Mouse (Mus musculus) forebrain, embryonic 10.5 days (tissue): ENCODE data around the gene Spry1. TPM values are rescaled to one million over a fixed set of nuclear protein-coding genes. Genes with fewer than 3 reads are reported as not detected.

Experiments used
- DNase-seq: peaks from one replicate; pipeline ENCODE4 v3.0.0-alpha.2; 2017; ENCODE audit warnings: low spot score; ENCODE audit errors: extremely low spot score
- H3K27ac ChIP-seq: fragments of 300-500 bp; sonication (generic); 2 replicates; pipeline ENCODE4 v1.5.1; 2016; ENCODE audit warnings: mild to moderate bottlenecking
- H3K27me3 ChIP-seq: fragments of 300-500 bp; sonication (generic); 2 replicates; pipeline ENCODE4 v1.6.1; 2016; ENCODE audit warnings: mild to moderate bottlenecking; ENCODE audit not compliant: poor library complexity, severe bottlenecking
- H3K36me3 ChIP-seq: fragments of 300-500 bp; sonication (generic); replicated peaks from 2 replicates; pipeline ENCODE4 v1.6.1; 2016; ENCODE audit warnings: mild to moderate bottlenecking, moderate library complexity
- H3K4me1 ChIP-seq: fragments of 300-500 bp; sonication (generic); 2 replicates; pipeline ENCODE4 v1.6.1; 2016
- H3K4me3 ChIP-seq: fragments of 300-500 bp; sonication (generic); 2 replicates; pipeline ENCODE4 v1.5.1; 2016; ENCODE audit warnings: mild to moderate bottlenecking, moderate library complexity
- H3K9me3 ChIP-seq: fragments of 300-500 bp; sonication (generic); 2 replicates; pipeline ENCODE4 v1.6.1; 2016; ENCODE audit warnings: mild to moderate bottlenecking, moderate library complexity
- WGBS: fragments of 180-500 bp; shearing (Covaris S2); methylation state at CpG from one replicate; pipeline ENCODE4 v1.1.7; 2016; 5-methylcytosine and 5-hydroxymethylcytosine counted together
- polyA plus RNA-seq: library from polyadenylated mRNA; unstranded; fragments of >200 nt; fragmentation: Nextera tagmentation; extraction: Ambion mirVana; gene quantifications from 2 replicates; pipeline ENCODE4 v1.2.1, GENCODE M21; 2016

Gene Spry1
- polyA plus RNA-seq, 1 experiment from 2014 or later = 29.1 TPM

DNA sequence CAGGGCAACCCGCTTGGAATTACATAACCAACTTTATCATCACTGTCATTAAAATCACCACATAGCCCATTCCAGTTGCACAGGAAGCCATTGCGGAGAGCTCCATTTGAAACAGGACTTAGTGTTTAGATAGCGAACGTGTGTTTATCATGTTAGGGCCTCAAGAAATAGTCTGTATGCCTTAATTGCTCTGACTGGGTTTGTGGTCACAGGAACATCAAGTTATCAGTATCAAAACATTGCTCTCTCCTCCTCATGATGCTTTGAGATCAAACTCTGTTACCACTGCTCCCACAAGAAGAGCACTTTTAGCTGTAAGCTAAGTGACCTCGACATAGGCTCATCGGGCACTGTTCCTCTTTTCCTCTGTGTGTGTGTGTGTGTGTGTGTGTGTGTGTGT, 19.9 kb downstream of the Spry1 start:
- DNase-seq = no peak
- H3K4me3 ChIP-seq = no peak overlapping the region
- WGBS = 85% methylated on average over 6 of the region's 6 CpGs
- H3K27me3 ChIP-seq = peaks cover 53% of the 10 kb centered on the region
- H3K9me3 ChIP-seq = no peaks in the 10 kb centered on the region
- H3K36me3 ChIP-seq = no peaks in the 10 kb centered on the region
- peaks cover 35% of the 10 kb centered on the region for H3K4me1 ChIP-seq
- H3K27ac ChIP-seq = 0 out of 2 replicates have a peak overlapping the region, but pooled peaks have one; percentile 5

DNA sequence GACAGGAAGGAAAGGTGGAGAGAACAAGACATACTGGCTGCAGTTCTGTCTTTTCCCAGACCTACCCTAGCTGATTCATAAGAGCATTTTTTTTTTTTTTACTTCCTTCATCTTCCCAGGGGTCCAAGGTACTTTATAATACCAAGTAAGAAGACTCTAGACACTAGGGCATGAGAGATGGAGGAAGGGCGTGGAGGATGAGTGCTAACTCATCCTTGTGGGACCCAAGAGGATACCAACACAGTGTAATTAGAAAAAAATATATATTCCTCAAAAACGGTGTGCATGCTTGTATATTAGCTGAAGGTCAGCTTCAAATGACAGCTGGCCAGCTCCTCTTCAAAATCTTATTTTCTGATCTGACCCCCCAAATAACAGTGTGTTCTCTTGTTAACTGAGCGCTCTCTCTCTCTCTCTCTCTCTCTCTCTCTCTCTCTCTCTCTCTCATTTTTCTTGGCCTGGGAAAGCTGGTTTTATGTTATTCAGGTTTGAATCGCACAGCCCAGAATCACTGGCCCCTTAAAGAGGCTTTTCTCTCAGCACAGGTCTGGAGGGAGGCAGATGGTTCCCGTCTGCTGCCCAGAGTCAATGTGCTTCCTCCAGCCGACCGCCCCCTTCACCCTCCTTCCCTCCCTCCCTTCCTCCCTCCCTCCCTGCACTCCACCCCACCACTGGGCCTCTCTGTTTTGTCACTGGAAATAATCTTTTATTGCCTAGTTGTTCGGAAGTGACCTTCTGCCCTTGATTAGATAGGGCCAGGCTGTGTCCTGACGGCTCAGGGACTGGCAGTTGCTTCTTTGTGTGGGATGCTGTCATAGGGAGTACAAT, 26.8 kb downstream of the Spry1 start:
- Histone ChIP-seq H3K36me3 (peaks cover 9% of the 10 kb centered on the region), H3K9me3 (peaks cover 21% of the 10 kb centered on the region), H3K4me3 (no peak overlapping the region), H3K27me3 (peaks cover 30% of the 10 kb centered on the region), H3K27ac (peak overlapping the region; percentile 79), H3K4me1 (peaks cover 28% of the 10 kb centered on the region)
- WGBS = 14% methylated on average over 9 of the region's 9 CpGs
- peak; percentile 72 for DNase-seq

DNA sequence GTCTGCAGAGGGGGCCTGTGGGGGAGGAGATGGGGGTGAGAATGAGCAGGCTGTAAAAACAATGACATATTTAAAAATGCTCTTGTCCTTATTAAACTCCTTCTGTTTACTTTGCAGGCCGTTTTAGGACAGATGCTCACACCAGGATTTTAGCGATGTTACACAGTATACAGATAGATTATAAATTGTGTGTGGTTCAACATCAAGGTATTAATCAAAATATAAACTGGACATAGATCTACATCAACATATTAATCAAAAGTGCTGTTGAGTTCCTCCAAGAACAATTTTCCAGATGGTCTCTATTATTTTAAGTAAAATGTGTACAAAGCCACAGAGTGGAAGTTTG, 27.3 kb downstream of the Spry1 start:
- H3K27me3 ChIP-seq = peaks cover 36% of the 10 kb centered on the region
- peaks cover 21% of the 10 kb centered on the region for H3K9me3 ChIP-seq
- peaks cover 9% of the 10 kb centered on the region for H3K36me3 ChIP-seq
- WGBS = 24% methylated on average over 2 of the region's 2 CpGs
- H3K4me3 ChIP-seq = no peak overlapping the region
- DNase-seq = no peak
- H3K4me1 ChIP-seq = peaks cover 34% of the 10 kb centered on the region
- peak overlapping the region; percentile 79 for H3K27ac ChIP-seq

DNA sequence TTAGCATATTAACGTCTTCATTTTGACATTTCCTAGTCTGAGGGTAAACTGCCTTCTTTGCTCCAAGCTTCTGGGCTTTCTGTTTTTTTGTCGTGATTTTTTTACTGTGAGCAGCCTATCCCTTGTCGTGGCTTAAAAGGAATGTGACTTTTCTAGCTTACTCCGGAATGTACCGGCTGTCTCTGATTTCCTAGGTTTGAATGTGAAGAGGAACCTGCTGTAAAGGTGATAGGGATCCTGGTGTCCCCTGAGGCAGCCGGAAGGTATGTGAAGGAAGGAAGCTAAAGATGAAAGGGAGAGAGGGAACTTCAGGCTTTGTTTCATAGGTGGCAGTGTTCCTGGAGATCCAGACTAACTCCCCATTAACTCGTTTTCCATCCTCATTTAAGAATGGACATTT, 28.0 kb downstream of the Spry1 start:
- Histone ChIP-seq H3K27me3 (peaks cover 37% of the 10 kb centered on the region), H3K27ac (peak overlapping the region; percentile 40; the same call in 1 of the 2 replicates), H3K4me1 (peaks cover 41% of the 10 kb centered on the region), H3K9me3 (peaks cover 21% of the 10 kb centered on the region), H3K4me3 (no peak overlapping the region), H3K36me3 (peaks cover 9% of the 10 kb centered on the region)
- DNase-seq = no peak
- WGBS = 36% methylated on average over 7 of the region's 7 CpGs

DNA sequence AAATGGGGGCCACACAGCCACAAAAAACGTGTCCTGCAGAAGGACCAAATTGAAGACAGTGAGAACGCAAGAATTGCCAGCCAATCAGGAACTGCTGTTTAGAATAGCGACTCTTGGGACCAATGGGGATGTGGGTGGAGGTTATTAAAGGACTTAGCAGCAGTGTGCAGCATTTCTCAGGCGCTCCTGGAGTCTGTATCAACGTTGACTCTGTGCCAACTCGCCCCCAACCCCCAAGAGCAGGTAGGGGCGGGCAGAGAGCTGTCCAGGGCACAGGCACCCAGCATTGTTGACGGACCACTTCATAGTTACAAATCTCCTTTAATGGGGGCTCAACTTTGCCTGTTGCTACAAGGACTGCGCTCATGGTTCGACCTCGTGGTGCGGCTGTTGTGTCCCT, 28.9 kb downstream of the Spry1 start:
- H3K36me3 ChIP-seq = peaks cover 9% of the 10 kb centered on the region
- H3K27me3 ChIP-seq = peaks cover 42% of the 10 kb centered on the region
- no peak for DNase-seq
- no peak overlapping the region for H3K27ac ChIP-seq
- H3K4me1 ChIP-seq = peaks cover 50% of the 10 kb centered on the region
- 94% methylated on average over 12 of the region's 12 CpGs for WGBS
- no peak overlapping the region for H3K4me3 ChIP-seq
- H3K9me3 ChIP-seq = peaks cover 21% of the 10 kb centered on the region

DNA sequence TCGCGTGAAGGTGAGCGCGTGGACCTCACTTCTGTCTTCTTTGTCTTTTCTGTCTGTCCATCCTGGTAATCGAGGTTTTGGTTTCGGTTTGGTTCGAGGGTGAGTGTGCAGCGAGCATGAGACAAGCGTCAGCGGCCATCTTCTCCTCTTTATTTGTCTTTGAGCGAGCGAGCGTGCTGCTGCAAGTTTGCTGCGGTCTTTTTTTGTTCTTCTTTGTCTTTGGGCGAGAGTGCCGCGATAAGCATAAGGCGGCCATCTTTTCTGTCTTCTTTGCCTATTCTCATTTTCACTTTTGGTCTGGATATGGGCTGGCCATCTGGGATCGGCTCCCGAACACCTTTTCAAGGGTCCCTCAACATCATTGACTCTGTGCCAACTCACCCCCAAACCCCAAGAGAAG, 29.4 kb downstream of the Spry1 start:
- Histone ChIP-seq H3K27me3 (peaks cover 44% of the 10 kb centered on the region), H3K4me1 (peaks cover 54% of the 10 kb centered on the region), H3K36me3 (peaks cover 9% of the 10 kb centered on the region), H3K4me3 (no peak overlapping the region), H3K27ac (no peak overlapping the region), H3K9me3 (peaks cover 21% of the 10 kb centered on the region)
- 97% methylated on average over 20 of the region's 20 CpGs for WGBS
- DNase-seq = no peak

DNA sequence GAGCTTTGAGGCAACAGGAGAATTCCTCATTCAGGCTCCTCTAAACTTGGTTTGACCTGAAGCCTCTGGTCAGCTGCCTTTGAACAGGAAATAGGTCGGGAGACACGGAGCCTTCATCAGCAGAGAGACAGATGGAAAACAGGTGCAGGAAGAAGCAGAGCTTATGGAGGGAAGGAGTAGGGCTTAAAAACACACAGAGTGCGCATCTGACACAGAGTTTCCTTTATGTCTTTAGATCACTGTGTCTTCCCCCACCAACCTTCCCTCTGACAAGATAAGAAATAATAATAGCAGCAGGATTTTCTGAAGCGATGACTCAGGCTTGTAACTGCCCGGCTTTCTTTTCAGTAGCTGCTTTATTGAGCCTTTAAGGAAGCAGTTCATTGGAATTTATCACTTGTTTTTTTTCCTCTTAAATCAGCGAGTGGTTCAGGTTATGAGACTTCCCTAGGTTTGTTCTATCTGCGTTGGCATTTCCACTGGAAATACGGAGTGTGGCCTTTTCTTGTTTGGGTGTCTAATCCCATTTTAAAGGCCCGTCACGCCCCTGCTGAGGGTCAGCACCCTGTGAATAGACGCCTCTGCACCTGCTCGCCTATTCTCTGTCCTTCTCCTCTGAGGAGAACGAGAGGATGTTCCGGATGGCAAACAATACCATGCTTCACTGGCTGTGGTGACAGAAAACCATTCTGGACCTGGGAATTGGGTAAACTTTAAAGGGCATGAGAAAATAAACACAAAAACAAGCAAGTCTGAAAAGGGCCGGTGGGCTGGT, 32.7 kb downstream of the Spry1 start:
- peaks cover 59% of the 10 kb centered on the region for H3K27me3 ChIP-seq
- H3K4me1 ChIP-seq = peaks cover 44% of the 10 kb centered on the region
- H3K4me3 ChIP-seq = no peak overlapping the region
- H3K27ac ChIP-seq = peak overlapping the region; percentile 68
- peaks cover 16% of the 10 kb centered on the region for H3K9me3 ChIP-seq
- DNase-seq = no peak
- H3K36me3 ChIP-seq = peaks cover 9% of the 10 kb centered on the region
- WGBS = 10% methylated on average over 15 of the region's 15 CpGs

DNA sequence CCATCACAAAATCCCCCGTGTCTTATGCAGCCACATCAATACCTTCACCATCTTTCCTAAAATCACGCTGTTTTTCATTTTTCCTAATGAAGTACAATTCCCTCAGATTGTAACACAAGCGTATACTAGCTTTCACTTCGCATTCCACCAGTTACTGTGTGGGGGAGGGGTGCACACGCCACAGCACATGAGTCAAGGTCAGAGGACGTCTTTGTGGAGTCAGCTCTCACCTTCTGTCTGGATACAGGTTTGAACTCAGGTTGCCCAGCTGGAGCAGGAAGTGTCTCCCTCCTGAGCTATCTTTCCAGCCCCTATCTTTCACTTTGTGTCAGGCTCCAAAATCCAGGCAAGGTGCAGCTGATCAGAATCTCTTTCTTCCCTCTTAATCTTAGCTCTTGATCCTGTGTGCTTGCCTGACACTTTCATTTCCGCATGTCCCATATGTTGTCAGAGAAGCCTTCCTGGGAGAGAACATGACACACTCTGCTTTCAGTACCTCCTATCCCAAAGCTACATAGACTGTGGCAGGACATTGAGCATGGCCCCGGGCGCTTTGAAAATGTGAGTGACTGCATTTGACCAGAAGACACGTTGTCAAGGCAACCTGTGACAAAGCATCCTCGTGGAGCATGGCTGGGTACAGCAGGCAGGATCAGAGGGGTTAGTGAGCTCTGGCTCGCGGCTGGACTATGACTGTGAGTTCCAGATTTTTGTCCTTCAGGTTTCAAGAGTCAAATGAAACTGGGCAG, 33.9 kb downstream of the Spry1 start:
- Histone ChIP-seq H3K27me3 (peaks cover 59% of the 10 kb centered on the region), H3K36me3 (peaks cover 9% of the 10 kb centered on the region), H3K27ac (peak overlapping the region; percentile 68), H3K9me3 (peaks cover 11% of the 10 kb centered on the region), H3K4me1 (peaks cover 40% of the 10 kb centered on the region), H3K4me3 (no peak overlapping the region)
- DNase-seq = peak; percentile 49
- 49% methylated on average over 13 of the region's 13 CpGs for WGBS

DNA sequence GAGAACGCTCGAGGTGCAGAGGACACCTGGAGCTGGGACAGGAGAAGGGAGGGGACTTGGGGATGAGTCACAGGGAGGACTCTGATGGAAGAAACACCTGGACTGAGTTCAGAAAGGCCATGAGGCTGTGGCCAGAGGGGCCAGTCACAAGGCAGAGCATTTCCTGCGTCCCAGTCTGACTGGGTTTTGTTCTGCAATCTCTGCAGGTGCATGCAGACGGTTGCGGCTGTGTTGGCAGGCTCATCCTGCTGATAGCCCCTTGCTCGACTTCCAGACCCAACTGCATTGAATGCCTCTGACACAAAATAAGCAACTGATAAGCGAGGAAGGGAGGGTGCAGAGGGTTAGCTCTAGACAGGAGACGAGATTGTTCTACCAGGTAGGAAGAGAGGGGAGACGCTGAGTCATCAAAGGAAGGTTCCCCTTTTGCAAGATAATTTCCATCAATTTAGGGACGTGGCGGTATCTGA, 35.3 kb downstream of the Spry1 start:
- H3K27me3 ChIP-seq = peaks cover 54% of the 10 kb centered on the region
- no peak for DNase-seq
- whole genome bisulfite sequencing = 84% methylated on average over 11 of the region's 11 CpGs
- H3K36me3 ChIP-seq = no peaks in the 10 kb centered on the region
- peak overlapping the region; percentile 5; the same call in 1 of the 2 replicates for H3K27ac ChIP-seq
- H3K4me3 ChIP-seq = no peak overlapping the region
- peaks cover 40% of the 10 kb centered on the region for H3K4me1 ChIP-seq
- no peaks in the 10 kb centered on the region for H3K9me3 ChIP-seq

DNA sequence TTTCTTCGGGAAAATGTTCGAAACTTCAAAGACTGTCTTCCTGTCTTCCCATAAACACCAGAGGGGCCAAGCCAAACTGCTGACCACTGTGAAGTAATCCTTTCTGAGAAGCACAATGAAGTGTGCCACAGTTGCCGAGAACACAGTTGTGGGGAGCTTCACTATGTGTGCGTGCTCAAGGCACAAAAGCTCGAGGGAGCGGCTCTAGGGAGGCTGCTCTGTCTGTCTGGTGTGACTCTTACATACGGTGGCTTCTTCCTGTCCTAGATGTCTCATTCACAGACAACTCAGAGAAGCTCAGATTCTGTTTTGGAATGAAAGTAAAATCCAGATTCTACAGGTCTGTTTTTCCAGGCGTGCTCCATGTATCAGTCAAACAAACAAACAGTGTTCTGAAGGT, 36.5 kb downstream of the Spry1 start:
- H3K27me3 ChIP-seq = peaks cover 46% of the 10 kb centered on the region
- 87% methylated on average over 8 of the region's 8 CpGs for WGBS
- peaks cover 39% of the 10 kb centered on the region for H3K4me1 ChIP-seq
- no peaks in the 10 kb centered on the region for H3K9me3 ChIP-seq
- H3K36me3 ChIP-seq = no peaks in the 10 kb centered on the region
- DNase-seq = no peak
- no peak overlapping the region for H3K27ac ChIP-seq
- no peak overlapping the region for H3K4me3 ChIP-seq

DNA sequence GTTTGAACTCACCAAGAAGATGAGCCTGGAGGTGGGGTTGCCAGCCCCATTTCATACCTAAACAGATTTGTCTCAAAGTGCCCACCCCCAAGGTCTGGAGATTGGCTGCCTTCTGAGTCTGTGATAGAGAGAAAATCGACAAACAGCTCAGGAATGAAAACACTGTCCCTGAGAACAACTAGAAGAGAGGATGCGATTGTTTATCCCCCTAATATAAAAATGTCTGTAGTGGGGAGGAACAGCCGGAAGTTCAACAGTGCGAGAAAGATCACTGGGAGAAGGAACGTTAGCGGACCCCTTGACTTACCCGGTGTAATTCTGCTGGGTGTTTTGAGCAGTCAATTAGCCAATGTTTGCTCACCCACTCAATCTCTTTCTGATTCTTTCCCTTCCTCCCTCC, 46.5 kb downstream of the Spry1 start:
- no peak overlapping the region for H3K27ac ChIP-seq

DNA sequence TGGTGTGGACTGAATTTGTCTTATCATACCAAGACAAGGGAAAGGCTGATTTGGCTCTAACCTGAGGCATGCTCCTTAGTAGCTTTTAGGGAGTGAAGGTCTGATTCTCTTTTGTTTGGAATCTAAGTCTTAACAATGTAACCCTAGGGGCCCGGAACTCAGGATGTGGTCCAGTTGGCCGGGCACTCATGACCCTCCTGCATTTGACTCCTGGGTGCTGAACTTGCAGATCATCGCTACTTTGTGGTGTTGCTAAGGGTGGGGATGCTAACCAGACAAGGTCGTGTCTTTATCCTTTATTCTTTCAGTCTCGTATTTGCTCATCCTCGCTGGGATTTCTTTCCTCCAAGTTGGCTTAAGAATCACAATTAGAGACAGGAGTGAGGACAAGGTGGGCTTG, 47.0 kb downstream of the Spry1 start:
- no peaks in the 10 kb centered on the region for H3K36me3 ChIP-seq
- no peak for DNase-seq
- peaks cover 45% of the 10 kb centered on the region for H3K27me3 ChIP-seq
- H3K9me3 ChIP-seq = no peaks in the 10 kb centered on the region
- 23% methylated on average over 6 of the region's 6 CpGs for WGBS
- H3K4me1 ChIP-seq = peaks cover 21% of the 10 kb centered on the region
- peak overlapping the region; percentile 74 for H3K27ac ChIP-seq
- peak overlapping the region; percentile 46 for H3K4me3 ChIP-seq

More for the DNA sequence above, 46.5 kb downstream of the Spry1 start:
- DNase-seq = no peak
- Histone ChIP-seq H3K4me1 (peaks cover 21% of the 10 kb centered on the region), H3K27me3 (peaks cover 45% of the 10 kb centered on the region), H3K36me3 (no peaks in the 10 kb centered on the region), H3K4me3 (no peak overlapping the region), H3K9me3 (no peaks in the 10 kb centered on the region)
- WGBS = 51% methylated on average over 7 of the region's 7 CpGs
